Mouse (Mus musculus): ENCODE data around the gene Gm20547. TPM values are rescaled to one million over a fixed set of nuclear protein-coding genes. Genes with fewer than 3 reads are reported as not detected.

Gm20547 gene
- polyA plus RNA-seq (2015; fragmentation: Nextera tagmentation; extraction: Ambion mirVana), result not detected in 2 replicates

DNA sequence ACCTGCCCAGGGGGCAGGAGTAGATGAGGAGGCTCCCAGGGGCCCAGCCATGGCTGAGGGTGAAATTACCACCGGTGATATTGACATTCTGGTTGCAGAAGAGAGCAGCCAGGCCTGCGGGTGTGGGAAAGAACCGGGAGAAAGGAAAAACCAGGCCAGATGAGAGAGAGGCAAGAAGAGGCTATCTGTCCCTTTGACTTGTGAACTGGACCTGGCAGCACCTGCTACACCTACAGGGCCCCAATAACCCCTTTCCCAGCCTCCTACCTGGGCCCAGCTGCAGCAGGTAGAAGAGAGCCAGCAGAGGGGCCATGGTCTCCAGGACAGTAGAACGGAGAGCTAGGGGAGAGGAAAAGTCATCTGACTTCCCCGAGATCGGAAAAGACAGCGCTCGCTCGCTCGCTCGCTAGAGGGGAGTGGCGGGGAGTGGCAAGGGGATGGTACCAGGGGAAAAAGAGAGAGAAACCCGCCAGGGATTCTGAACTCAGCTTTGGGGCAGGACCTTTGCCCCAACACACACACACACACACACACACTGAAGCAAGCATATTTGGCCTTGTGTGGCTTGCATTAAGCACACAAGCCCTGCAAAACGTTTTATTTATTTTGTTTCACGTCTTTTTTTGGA is at the start of gene Gm20547:
Gene Gm20547, minus strand, starts transcription at position 360 of the 628 bp plus-strand sequence.
- no peaks in the 10 kb centered on the region for H3K9me3 ChIP-seq
- H3K36me3 ChIP-seq, result no peaks in the 10 kb centered on the region
- 9% methylated on average over 15 of the region's 15 CpGs for WGBS
- H3K4me3 ChIP-seq (replicated peaks), result peak within 1 kb of the TSS; percentile 19
- H3K4me1 ChIP-seq (replicated peaks), result peaks cover 12% of the 10 kb centered on the region; the same call in 1 of the 2 replicates
- H3K4me2 ChIP-seq (replicated peaks), result peak within 1 kb of the TSS; percentile 57
- H3K9ac ChIP-seq, result peak within 1 kb of the TSS; percentile 6
- peak; percentile 75 for ATAC-seq
- H3K27me3 ChIP-seq (replicated peaks), result no peaks in the 10 kb centered on the region
- H3K27ac ChIP-seq, result peak within 1 kb of the TSS; percentile 25

DNA sequence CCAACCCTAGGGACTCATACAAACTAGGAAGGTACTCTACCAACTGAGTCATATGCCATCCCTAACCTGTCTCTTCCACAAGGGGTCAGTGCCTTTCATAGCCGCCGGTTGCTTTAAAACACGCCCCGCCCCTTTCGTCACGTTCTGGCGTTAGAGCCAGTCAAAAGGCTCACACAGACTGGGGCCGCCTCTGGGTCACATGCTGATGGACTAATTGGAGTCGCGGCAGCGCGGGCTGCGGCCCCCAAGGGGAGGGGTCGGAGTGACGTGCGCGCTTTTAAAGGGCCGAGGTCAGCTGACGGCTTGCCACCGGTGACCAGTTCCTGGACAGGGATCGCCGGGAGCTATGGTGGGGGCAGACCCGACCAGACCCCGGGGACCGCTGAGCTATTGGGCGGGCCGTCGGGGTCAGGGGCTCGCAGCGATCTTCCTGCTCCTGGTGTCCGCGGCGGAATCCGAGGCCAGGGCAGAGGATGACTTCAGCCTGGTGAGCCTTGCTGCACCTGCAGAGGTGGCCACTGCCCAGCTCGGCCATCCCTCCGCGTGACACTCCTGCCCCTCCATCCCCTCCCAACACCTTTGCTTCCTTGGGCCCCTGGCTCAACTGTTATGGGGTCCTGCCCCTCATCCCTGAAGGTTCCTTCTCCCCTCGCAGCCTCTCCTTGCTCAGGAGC is 49.4 kb upstream of the Gm20547 start, which contains the start of gene Neu1:
Gene Neu1, plus strand, starts transcription at position 193 of the 674 bp plus-strand sequence.
- no peaks in the 10 kb centered on the region for H3K9me3 ChIP-seq
- ATAC-seq, result peak; percentile 98
- peak within 1 kb of the TSS; percentile 75 for H3K4me3 ChIP-seq (replicated peaks)
- 0 out of 2 replicates have a peak, but pooled peaks cover 3% of the 10 kb centered on the region for H3K36me3 ChIP-seq
- peak within 1 kb of the TSS; percentile 79 for H3K9ac ChIP-seq
- H3K4me2 ChIP-seq (replicated peaks), result peak within 1 kb of the TSS; percentile 91
- H3K27me3 ChIP-seq (replicated peaks), result no peaks in the 10 kb centered on the region
- peak within 1 kb of the TSS; percentile 45 for H3K27ac ChIP-seq
- peaks cover 19% of the 10 kb centered on the region for H3K4me1 ChIP-seq (replicated peaks)
- WGBS, result under 1% methylated on average over 38 of the region's 38 CpGs

DNA sequence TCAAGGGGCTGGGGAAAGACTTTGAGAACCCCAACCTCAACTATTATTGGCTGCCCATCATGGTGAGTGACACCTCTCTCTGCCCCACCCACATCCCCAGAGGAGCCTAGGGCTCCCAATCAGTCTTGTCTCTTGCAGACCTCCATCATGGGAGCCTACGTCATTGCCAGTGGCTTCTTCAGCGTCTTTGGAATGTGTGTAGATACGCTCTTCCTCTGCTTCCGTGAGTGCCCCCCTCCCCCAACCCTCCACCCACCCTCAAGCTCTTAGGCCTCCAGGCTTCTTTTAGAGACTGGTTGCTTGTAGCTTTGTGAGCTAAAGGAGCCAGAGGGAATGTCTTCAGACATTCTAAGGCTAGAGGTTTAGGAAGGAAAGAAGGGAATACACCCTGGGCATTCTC is 47.0 kb upstream of the Gm20547 start:
- no peak for ATAC-seq
- Histone ChIP-seq H3K27me3 (replicated peaks) (no peaks in the 10 kb centered on the region), H3K4me2 (replicated peaks) (no peak overlapping the region), H3K9me3 (no peaks in the 10 kb centered on the region), H3K36me3 (0 out of 2 replicates have a peak, but pooled peaks cover 3% of the 10 kb centered on the region), H3K4me1 (replicated peaks) (peaks cover 8% of the 10 kb centered on the region), H3K9ac (no peak overlapping the region), H3K27ac (no peak overlapping the region), H3K4me3 (replicated peaks) (no peak overlapping the region)
- 60% methylated on average over 4 of the region's 4 CpGs for WGBS

GRCm38 (mm10) chr17:34927306-34928019 is 45.6 kb upstream of the Gm20547 start:
- Histone ChIP-seq H3K4me2 (replicated peaks) (no peak overlapping the region), H3K27ac (no peak overlapping the region), H3K36me3 (0 out of 2 replicates have a peak, but pooled peaks cover 3% of the 10 kb centered on the region), H3K9ac (no peak overlapping the region), H3K27me3 (replicated peaks) (no peaks in the 10 kb centered on the region), H3K9me3 (no peaks in the 10 kb centered on the region), H3K4me3 (replicated peaks) (no peak overlapping the region), H3K4me1 (replicated peaks) (peaks cover 8% of the 10 kb centered on the region)
- ATAC-seq, result no peak
- WGBS, result 84% methylated on average over 18 of the region's 18 CpGs

DNA sequence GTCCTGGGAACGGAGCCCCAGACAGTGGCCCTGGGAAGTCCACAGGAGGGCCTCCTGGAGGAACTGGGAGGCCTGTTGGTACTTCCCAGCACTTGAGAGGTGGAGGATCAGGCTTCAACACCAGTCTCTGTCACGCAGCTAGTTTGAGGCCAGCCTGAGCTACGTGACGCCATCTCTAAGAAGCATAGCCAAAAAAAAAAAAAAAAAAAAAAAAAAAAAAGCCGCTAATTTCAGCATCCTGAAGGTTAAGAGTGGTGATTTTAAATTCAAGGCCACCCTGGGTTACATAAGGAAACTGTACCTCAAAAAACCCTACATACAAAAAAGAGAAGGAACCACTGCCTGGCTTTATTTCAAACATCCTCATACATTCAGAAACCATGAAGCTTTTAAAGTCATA is 42.4 kb upstream of the Gm20547 start:
- Histone ChIP-seq H3K27ac (no peak overlapping the region), H3K4me3 (replicated peaks) (no peak overlapping the region), H3K9ac (no peak overlapping the region), H3K9me3 (no peaks in the 10 kb centered on the region), H3K4me1 (replicated peaks) (no peaks in the 10 kb centered on the region), H3K27me3 (replicated peaks) (no peaks in the 10 kb centered on the region), H3K36me3 (0 out of 2 replicates have a peak, but pooled peaks cover 3% of the 10 kb centered on the region), H3K4me2 (replicated peaks) (no peak overlapping the region)
- 71% methylated on average over 5 of the region's 5 CpGs for WGBS
- ATAC-seq, result no peak

DNA sequence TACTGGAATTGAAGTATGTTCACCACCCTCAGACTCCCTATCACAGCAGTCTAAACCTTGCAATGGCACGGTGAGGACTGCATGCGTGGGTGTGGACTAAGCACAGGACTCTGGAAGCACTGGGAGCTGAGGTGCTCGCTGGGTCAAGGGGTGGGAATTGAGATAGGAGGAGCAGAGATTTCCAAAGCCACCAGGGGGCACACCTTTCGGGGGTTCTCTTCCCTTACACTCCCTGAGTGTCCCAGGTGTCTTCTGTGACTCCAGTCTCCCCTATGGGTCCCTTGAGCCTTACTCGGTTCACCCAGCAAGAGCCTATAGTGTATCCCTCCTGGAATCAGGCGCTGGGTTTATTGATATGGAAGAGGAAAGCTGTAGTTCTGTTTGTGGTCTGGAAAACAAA is 41.1 kb upstream of the Gm20547 start:
- Histone ChIP-seq H3K4me2 (replicated peaks) (no peak overlapping the region), H3K9ac (no peak overlapping the region), H3K9me3 (no peaks in the 10 kb centered on the region), H3K4me1 (replicated peaks) (0 out of 2 replicates have a peak, but pooled peaks cover 3% of the 10 kb centered on the region), H3K27me3 (replicated peaks) (no peaks in the 10 kb centered on the region), H3K4me3 (replicated peaks) (no peak overlapping the region), H3K27ac (no peak overlapping the region), H3K36me3 (no peaks in the 10 kb centered on the region)
- WGBS, result 48% methylated on average over 6 of the region's 6 CpGs
- 0 out of 2 replicates have a peak, but pooled peaks have one; percentile 13 for ATAC-seq

- no peak overlapping the region for H3K4me2 ChIP-seq (replicated peaks)
- H3K4me1 ChIP-seq (replicated peaks), result 0 out of 2 replicates have a peak, but pooled peaks cover 13% of the 10 kb centered on the region
- no peaks in the 10 kb centered on the region for H3K9me3 ChIP-seq
- WGBS, result 69% methylated on average over 9 of the region's 9 CpGs
- H3K4me3 ChIP-seq (replicated peaks), result no peak overlapping the region
- peaks cover 13% of the 10 kb centered on the region for H3K36me3 ChIP-seq
- H3K27me3 ChIP-seq (replicated peaks), result no peaks in the 10 kb centered on the region
- H3K27ac ChIP-seq, result 0 out of 2 replicates have a peak overlapping the region, but pooled peaks have one; percentile 15
- no peak overlapping the region; the same call in 1 of the 2 replicates for H3K9ac ChIP-seq
- ATAC-seq, result no peak
Measured at GRCm38 (mm10) chr17:34917188-34917587, 35.3 kb upstream of the Gm20547 start.

GRCm38 (mm10) chr17:34916316-34916715 is 34.5 kb upstream of the Gm20547 start:
- H3K9ac ChIP-seq, result no peak overlapping the region
- H3K9me3 ChIP-seq, result no peaks in the 10 kb centered on the region
- H3K4me1 ChIP-seq (replicated peaks), result peaks cover 19% of the 10 kb centered on the region
- no peak overlapping the region for H3K27ac ChIP-seq
- no peaks in the 10 kb centered on the region for H3K27me3 ChIP-seq (replicated peaks)
- no peak overlapping the region for H3K4me3 ChIP-seq (replicated peaks)
- WGBS, result 89% methylated on average over 5 of the region's 5 CpGs
- no peak for ATAC-seq
- H3K36me3 ChIP-seq, result peaks cover 20% of the 10 kb centered on the region
- no peak overlapping the region for H3K4me2 ChIP-seq (replicated peaks)

- peak overlapping the region; percentile 32 for H3K4me3 ChIP-seq (replicated peaks)
- WGBS, result 12% methylated on average over 11 of the region's 11 CpGs
Measured at GRCm38 (mm10) chr17:34915410-34915831, 33.6 kb upstream of the Gm20547 start.

DNA sequence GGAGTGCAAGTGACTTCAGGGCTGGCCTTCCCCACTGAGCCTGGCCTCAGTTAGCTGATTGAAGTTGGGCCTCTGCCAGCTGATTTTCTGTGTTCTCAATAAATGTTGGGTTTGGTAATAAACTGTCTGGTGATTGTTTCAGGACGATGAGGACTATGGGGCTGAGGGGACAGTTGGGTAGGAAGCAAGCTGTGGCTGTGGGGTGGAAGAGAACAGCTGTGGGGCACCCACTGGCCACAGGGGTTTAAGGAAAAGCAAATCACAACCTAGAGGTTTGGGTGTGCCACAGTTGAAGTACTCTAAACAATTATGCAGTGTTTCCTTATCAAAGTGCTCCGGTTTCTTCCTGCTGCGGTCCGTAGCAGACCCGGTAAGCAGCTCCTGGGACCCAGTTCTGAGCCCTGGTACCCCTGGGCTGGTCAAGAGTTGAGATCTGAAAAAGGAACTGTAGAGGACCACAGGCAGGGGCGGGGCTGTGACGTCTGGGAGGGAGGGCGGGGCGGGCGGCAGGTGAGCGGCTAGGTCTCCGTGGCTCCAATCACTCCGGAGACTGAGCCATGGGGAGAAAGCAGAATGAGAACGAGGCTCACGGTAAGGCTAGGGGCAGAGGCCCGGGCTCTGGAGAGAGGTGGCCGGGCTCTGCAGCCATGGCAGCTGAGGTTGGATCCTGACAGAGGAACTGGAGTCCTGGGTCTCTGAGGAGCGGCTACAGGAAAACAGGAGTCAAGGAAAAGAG is 32.3 kb upstream of the Gm20547 start, which contains the start of gene Slc44a4:
Gene Slc44a4, plus strand, starts transcription at position 537 of the 736 bp plus-strand sequence.
- ATAC-seq, result peak; percentile 27
- Histone ChIP-seq H3K27me3 (replicated peaks) (no peaks in the 10 kb centered on the region), H3K36me3 (peaks cover 36% of the 10 kb centered on the region), H3K27ac (peak within 1 kb of the TSS; percentile 77), H3K9ac (peak within 1 kb of the TSS; percentile 44), H3K4me3 (replicated peaks) (peak within 1 kb of the TSS; percentile 32), H3K4me2 (replicated peaks) (peak within 1 kb of the TSS; percentile 54), H3K4me1 (replicated peaks) (peaks cover 24% of the 10 kb centered on the region), H3K9me3 (no peaks in the 10 kb centered on the region)
- 22% methylated on average over 18 of the region's 18 CpGs for WGBS

More at GRCm38 (mm10) chr17:34915410-34915831, 33.6 kb upstream of the Gm20547 start:
- peak overlapping the region; percentile 77 for H3K27ac ChIP-seq
- H3K4me1 ChIP-seq (replicated peaks), result peaks cover 24% of the 10 kb centered on the region
- H3K36me3 ChIP-seq, result peaks cover 29% of the 10 kb centered on the region
- ATAC-seq, result peak; percentile 77
- no peaks in the 10 kb centered on the region for H3K9me3 ChIP-seq
- peak overlapping the region; percentile 44 for H3K9ac ChIP-seq
- H3K4me2 ChIP-seq (replicated peaks), result peak overlapping the region; percentile 54
- H3K27me3 ChIP-seq (replicated peaks), result no peaks in the 10 kb centered on the region

- Histone ChIP-seq H3K9me3 (no peaks in the 10 kb centered on the region), H3K4me3 (replicated peaks) (no peak overlapping the region), H3K27me3 (replicated peaks) (no peaks in the 10 kb centered on the region), H3K4me2 (replicated peaks) (no peak overlapping the region), H3K27ac (0 out of 2 replicates have a peak overlapping the region, but pooled peaks have one; percentile 69), H3K36me3 (peaks cover 54% of the 10 kb centered on the region), H3K9ac (no peak overlapping the region), H3K4me1 (replicated peaks) (peaks cover 14% of the 10 kb centered on the region)
- 38% methylated on average over 5 of the region's 5 CpGs for WGBS
- peak; percentile 55 for ATAC-seq
Measured at GRCm38 (mm10) chr17:34911945-34912351, 30.1 kb upstream of the Gm20547 start.
